Mouse (Mus musculus): ENCODE results near the gene Cdhr3.
"Not testable (repeated sequence)": the region's sequence is repeated elsewhere in the genome, so short reads cannot be mapped to it uniquely, and the experiment has no call there.

Cdhr3 gene

GRCm38 (mm10) chr12:33076309-33076708 lies 16.4 kb downstream of the Cdhr3 start:
- no peak for DNase-seq (ENCODE audit: low spot score)

GRCm38 (mm10) chr12:33071901-33072672 lies 20.6 kb downstream of the Cdhr3 start:
- DNase-seq (ENCODE audit: low spot score), result no peak

- no peak for DNase-seq (ENCODE audit: low spot score)
Observed at GRCm38 (mm10) chr12:33068977-33069376, 23.7 kb downstream of the Cdhr3 start.

GRCm38 (mm10) chr12:33066355-33066754 lies 26.3 kb downstream of the Cdhr3 start:
- no peak for DNase-seq (ENCODE audit: low spot score)

GRCm38 (mm10) chr12:33065162-33065561 lies 27.5 kb downstream of the Cdhr3 start:
- no peak for DNase-seq (ENCODE audit: low spot score)

- no peak for DNase-seq (ENCODE audit: low spot score)
Observed at GRCm38 (mm10) chr12:33064266-33064665, 28.4 kb downstream of the Cdhr3 start.

GRCm38 (mm10) chr12:33063250-33063649 lies 29.4 kb downstream of the Cdhr3 start:
- DNase-seq (ENCODE audit: low spot score), result no peak

GRCm38 (mm10) chr12:33062379-33062778 lies 30.3 kb downstream of the Cdhr3 start:
- not testable (repeated sequence) for DNase-seq (ENCODE audit: low spot score)

GRCm38 (mm10) chr12:33061651-33062050 lies 31.0 kb downstream of the Cdhr3 start:
- no peak for DNase-seq (ENCODE audit: low spot score)

GRCm38 (mm10) chr12:33057231-33058048 lies 35.2 kb downstream of the Cdhr3 start:
- DNase-seq (ENCODE audit: low spot score), result peak; percentile 82

GRCm38 (mm10) chr12:33056574-33056973 lies 36.1 kb downstream of the Cdhr3 start:
- no peak for DNase-seq (ENCODE audit: low spot score)

- no peak for DNase-seq (ENCODE audit: low spot score)
Observed at GRCm38 (mm10) chr12:33056074-33056473, 36.6 kb downstream of the Cdhr3 start.

- DNase-seq (ENCODE audit: low spot score), result no peak
Observed at GRCm38 (mm10) chr12:33053746-33054145, 38.9 kb downstream of the Cdhr3 start.

- DNase-seq (ENCODE audit: low spot score), result no peak
Observed at GRCm38 (mm10) chr12:33053311-33053710, 39.4 kb downstream of the Cdhr3 start.

GRCm38 (mm10) chr12:33048391-33048790 lies 44.3 kb downstream of the Cdhr3 start:
- no peak for DNase-seq (ENCODE audit: low spot score)

GRCm38 (mm10) chr12:33046434-33046833 lies 46.2 kb downstream of the Cdhr3 start:
- no peak for DNase-seq (ENCODE audit: low spot score)

GRCm38 (mm10) chr12:33045533-33046361 lies 46.9 kb downstream of the Cdhr3 start:
- DNase-seq (ENCODE audit: low spot score), result no peak

GRCm38 (mm10) chr12:33041476-33041875 lies 51.2 kb downstream of the Cdhr3 start:
- DNase-seq (ENCODE audit: low spot score), result no peak

- no peak for DNase-seq (ENCODE audit: low spot score)
Observed at GRCm38 (mm10) chr12:33040811-33041210, 51.9 kb downstream of the Cdhr3 start.

GRCm38 (mm10) chr12:33038676-33039075 lies 54.0 kb downstream of the Cdhr3 start:
- DNase-seq (ENCODE audit: low spot score), result no peak

- DNase-seq (ENCODE audit: low spot score), result peak; percentile 64
Observed at GRCm38 (mm10) chr12:33035719-33036521, 56.8 kb downstream of the Cdhr3 start.
